Mouse (Mus musculus): ENCODE results near the gene Abca12. TPM values are rescaled to one million over a fixed set of nuclear protein-coding genes. Genes with fewer than 3 reads are reported as not detected.

Abca12 gene
- polyA plus RNA-seq, 1 experiment from 2014 or later, result not detected

GRCm38 (mm10) chr1:71306196-71306595, 108.5 kb downstream of the Abca12 start:
- Histone ChIP-seq H3K4me1 (peaks cover 10% of the 10 kb centered on the region), H3K36me3 (replicated peaks) (no peaks in the 10 kb centered on the region), H3K27ac (no peak overlapping the region), H3K9me3 (no peaks in the 10 kb centered on the region), H3K27me3 (ENCODE audit: poor library complexity, severe bottlenecking) (no peaks in the 10 kb centered on the region), H3K4me3 (no peak overlapping the region)
- DNase-seq (ENCODE audit: extremely low spot score, low spot score), result no peak
- WGBS, result 48% methylated on average over 3 of the region's 3 CpGs

DNA sequence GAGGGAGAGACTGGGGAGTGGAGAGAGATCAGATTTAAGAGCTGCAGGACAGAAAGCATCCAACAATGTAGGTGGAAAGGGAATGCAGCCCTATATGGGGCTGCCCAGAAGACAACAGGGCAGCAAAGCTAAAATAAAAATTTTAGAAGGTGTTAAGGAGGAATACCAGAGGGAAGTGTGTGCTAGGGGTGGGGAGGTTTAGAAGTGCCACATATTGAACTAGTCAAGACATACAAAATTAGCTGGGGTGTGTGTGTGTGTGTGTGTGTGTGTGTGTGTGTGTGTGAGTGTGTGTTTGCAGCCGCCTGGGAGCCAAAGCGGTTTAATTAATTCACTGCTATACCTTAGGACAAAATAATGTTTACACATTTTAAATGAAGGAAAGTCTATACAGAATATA, 110.1 kb downstream of the Abca12 start:
- Histone ChIP-seq H3K4me1 (peaks cover 10% of the 10 kb centered on the region), H3K9me3 (no peaks in the 10 kb centered on the region), H3K27me3 (ENCODE audit: poor library complexity, severe bottlenecking) (no peaks in the 10 kb centered on the region), H3K27ac (no peak overlapping the region), H3K36me3 (replicated peaks) (no peaks in the 10 kb centered on the region), H3K4me3 (no peak overlapping the region)
- DNase-seq (ENCODE audit: extremely low spot score, low spot score), result no peak
- 100% methylated on average over 2 of the region's 2 CpGs for WGBS

DNA sequence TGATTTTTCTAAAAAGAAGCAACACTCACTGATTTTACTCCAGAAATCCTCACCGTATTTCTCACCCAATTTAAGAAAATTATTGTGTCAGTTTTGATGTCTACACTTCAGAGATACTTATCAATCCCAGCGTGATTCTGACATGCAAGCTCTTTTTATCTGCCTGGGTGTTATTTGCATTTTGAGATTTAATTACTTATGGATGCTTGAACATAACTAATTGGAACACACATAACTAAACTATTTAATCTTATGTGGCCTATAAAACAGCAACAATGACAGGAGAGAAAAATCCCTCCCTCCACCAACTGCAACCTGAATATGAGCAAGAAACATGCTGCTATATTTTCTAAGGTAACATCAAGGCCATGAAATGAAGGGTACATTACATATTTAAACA, 117.7 kb downstream of the Abca12 start:
- H3K36me3 ChIP-seq (replicated peaks), result no peaks in the 10 kb centered on the region
- H3K4me1 ChIP-seq, result peaks cover 7% of the 10 kb centered on the region; the same call in 1 of the 2 replicates
- WGBS, result 70% methylated on average over 2 of the region's 2 CpGs
- H3K9me3 ChIP-seq, result no peaks in the 10 kb centered on the region
- no peak overlapping the region for H3K27ac ChIP-seq
- H3K27me3 ChIP-seq (ENCODE audit: poor library complexity, severe bottlenecking), result no peaks in the 10 kb centered on the region
- no peak overlapping the region for H3K4me3 ChIP-seq
- no peak for DNase-seq (ENCODE audit: extremely low spot score, low spot score)

DNA sequence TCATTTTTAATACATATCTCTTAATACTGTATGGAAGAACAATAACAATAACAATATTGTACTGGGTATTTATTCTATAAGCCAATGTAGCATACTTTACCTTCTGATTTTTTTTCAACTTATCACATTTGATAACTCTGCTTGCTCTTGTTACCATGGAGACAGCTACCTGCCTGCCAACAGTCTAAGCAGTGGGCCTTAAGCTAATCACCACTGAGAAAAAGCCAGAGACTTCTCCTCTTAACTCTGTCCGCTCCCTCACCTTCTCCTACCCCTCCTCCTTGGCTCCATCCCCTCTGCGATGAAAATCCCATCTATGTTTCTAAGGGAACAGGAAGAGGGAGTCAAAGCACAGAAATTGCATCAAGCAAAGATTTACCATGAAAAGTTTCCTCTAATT, 118.1 kb downstream of the Abca12 start:
- Histone ChIP-seq H3K4me1 (peaks cover 7% of the 10 kb centered on the region; the same call in 1 of the 2 replicates), H3K9me3 (no peaks in the 10 kb centered on the region), H3K27me3 (ENCODE audit: poor library complexity, severe bottlenecking) (no peaks in the 10 kb centered on the region), H3K27ac (no peak overlapping the region), H3K36me3 (replicated peaks) (no peaks in the 10 kb centered on the region), H3K4me3 (no peak overlapping the region)
- DNase-seq (ENCODE audit: extremely low spot score, low spot score), result no peak
- 71% methylated on average over 2 of the region's 2 CpGs for WGBS

GRCm38 (mm10) chr1:71291917-71292316, 122.8 kb downstream of the Abca12 start:
- H3K27me3 ChIP-seq (ENCODE audit: poor library complexity, severe bottlenecking), result no peaks in the 10 kb centered on the region
- no peak for DNase-seq (ENCODE audit: extremely low spot score, low spot score)
- H3K27ac ChIP-seq, result no peak overlapping the region
- H3K4me1 ChIP-seq, result peaks cover 4% of the 10 kb centered on the region; the same call in 1 of the 2 replicates
- WGBS, result 78% methylated on average over 3 of the region's 3 CpGs
- H3K36me3 ChIP-seq (replicated peaks), result no peaks in the 10 kb centered on the region
- no peaks in the 10 kb centered on the region for H3K9me3 ChIP-seq
- no peak overlapping the region for H3K4me3 ChIP-seq

GRCm38 (mm10) chr1:71289511-71289910, 125.2 kb downstream of the Abca12 start:
- no peaks in the 10 kb centered on the region for H3K27me3 ChIP-seq (ENCODE audit: poor library complexity, severe bottlenecking)
- H3K4me1 ChIP-seq, result no peaks in the 10 kb centered on the region; the same call in 1 of the 2 replicates
- DNase-seq (ENCODE audit: extremely low spot score, low spot score), result peak; percentile 57
- H3K9me3 ChIP-seq, result no peaks in the 10 kb centered on the region
- H3K27ac ChIP-seq, result no peak overlapping the region
- H3K4me3 ChIP-seq, result no peak overlapping the region
- WGBS, result 31% methylated on average over 5 of the region's 5 CpGs
- no peaks in the 10 kb centered on the region for H3K36me3 ChIP-seq (replicated peaks)

DNA sequence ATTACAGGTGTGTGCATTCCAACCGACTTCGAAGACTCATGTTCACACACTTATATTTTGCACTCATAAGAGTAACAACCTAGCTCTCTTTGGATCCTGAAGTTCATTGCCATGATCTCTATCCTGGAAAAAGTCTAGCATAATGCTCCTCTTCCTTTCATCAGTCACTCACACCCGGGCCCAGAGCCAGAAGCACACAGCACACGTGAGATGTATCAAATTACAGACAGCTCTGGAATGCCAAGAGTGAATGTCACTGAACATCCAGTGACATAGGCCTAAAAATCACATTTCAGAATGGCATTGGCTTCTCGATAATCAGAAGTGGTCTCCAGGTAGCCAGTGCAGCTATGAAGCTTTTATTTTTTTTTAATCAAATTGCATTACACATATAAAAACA, 137.8 kb downstream of the Abca12 start:
- Histone ChIP-seq H3K9me3 (no peaks in the 10 kb centered on the region), H3K4me3 (no peak overlapping the region), H3K4me1 (no peaks in the 10 kb centered on the region), H3K36me3 (replicated peaks) (no peaks in the 10 kb centered on the region), H3K27me3 (ENCODE audit: poor library complexity, severe bottlenecking) (no peaks in the 10 kb centered on the region), H3K27ac (no peak overlapping the region)
- 68% methylated on average over 5 of the region's 5 CpGs for WGBS
- no peak for DNase-seq (ENCODE audit: extremely low spot score, low spot score)

GRCm38 (mm10) chr1:71272550-71272949, 142.2 kb downstream of the Abca12 start:
- H3K27ac ChIP-seq, result no peak overlapping the region
- no peak overlapping the region for H3K4me3 ChIP-seq
- H3K9me3 ChIP-seq, result no peaks in the 10 kb centered on the region
- H3K36me3 ChIP-seq (replicated peaks), result no peaks in the 10 kb centered on the region
- DNase-seq (ENCODE audit: extremely low spot score, low spot score), result no peak
- WGBS, result 82% methylated on average over 7 of the region's 7 CpGs
- H3K4me1 ChIP-seq, result no peaks in the 10 kb centered on the region
- H3K27me3 ChIP-seq (ENCODE audit: poor library complexity, severe bottlenecking), result no peaks in the 10 kb centered on the region

DNA sequence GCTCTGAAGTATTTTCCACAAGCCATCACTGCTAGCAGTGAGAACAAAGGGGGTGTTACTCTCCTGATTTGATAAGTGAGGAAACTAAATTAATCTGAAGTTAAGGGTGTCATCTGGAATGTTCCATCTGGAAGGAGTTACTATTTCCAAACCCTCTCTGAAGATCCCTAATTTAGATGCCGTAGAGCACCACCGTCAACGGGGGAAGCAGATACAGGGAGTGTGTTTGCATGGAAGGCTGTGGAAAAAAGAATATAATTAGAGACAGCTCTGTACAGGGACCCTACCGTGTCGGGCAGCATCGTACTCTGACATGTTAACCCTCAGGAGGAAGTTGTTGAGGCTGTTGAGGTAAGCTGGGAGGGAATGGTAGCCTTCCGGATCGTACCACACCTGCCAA, 142.6 kb downstream of the Abca12 start:
- H3K4me1 ChIP-seq, result no peaks in the 10 kb centered on the region
- no peaks in the 10 kb centered on the region for H3K27me3 ChIP-seq (ENCODE audit: poor library complexity, severe bottlenecking)
- WGBS, result 86% methylated on average over 8 of the region's 8 CpGs
- H3K36me3 ChIP-seq (replicated peaks), result no peaks in the 10 kb centered on the region
- no peak for DNase-seq (ENCODE audit: extremely low spot score, low spot score)
- H3K27ac ChIP-seq, result no peak overlapping the region
- H3K9me3 ChIP-seq, result no peaks in the 10 kb centered on the region
- H3K4me3 ChIP-seq, result no peak overlapping the region

GRCm38 (mm10) chr1:71270083-71270482, 144.6 kb downstream of the Abca12 start:
- Histone ChIP-seq H3K9me3 (no peaks in the 10 kb centered on the region), H3K4me1 (no peaks in the 10 kb centered on the region), H3K27ac (no peak overlapping the region), H3K27me3 (ENCODE audit: poor library complexity, severe bottlenecking) (no peaks in the 10 kb centered on the region), H3K4me3 (no peak overlapping the region), H3K36me3 (replicated peaks) (no peaks in the 10 kb centered on the region)
- WGBS, result 95% methylated on average over 3 of the region's 3 CpGs
- DNase-seq (ENCODE audit: extremely low spot score, low spot score), result no peak

- no peak overlapping the region for H3K27ac ChIP-seq
- peaks cover 7% of the 10 kb centered on the region; the same call in 1 of the 2 replicates for H3K4me1 ChIP-seq
- H3K27me3 ChIP-seq (ENCODE audit: poor library complexity, severe bottlenecking), result no peaks in the 10 kb centered on the region
- no peaks in the 10 kb centered on the region for H3K36me3 ChIP-seq (replicated peaks)
- WGBS, result 94% methylated on average over 8 of the region's 8 CpGs
- H3K4me3 ChIP-seq, result no peak overlapping the region
- DNase-seq (ENCODE audit: extremely low spot score, low spot score), result no peak
- no peaks in the 10 kb centered on the region for H3K9me3 ChIP-seq
These were observed 148.1 kb downstream of the Abca12 start for GRCm38 (mm10) chr1:71266630-71267029.

GRCm38 (mm10) chr1:71263532-71263931, 151.2 kb downstream of the Abca12 start:
- Histone ChIP-seq H3K4me1 (peaks cover 7% of the 10 kb centered on the region; the same call in 1 of the 2 replicates), H3K9me3 (no peaks in the 10 kb centered on the region), H3K36me3 (replicated peaks) (no peaks in the 10 kb centered on the region), H3K4me3 (no peak overlapping the region), H3K27me3 (ENCODE audit: poor library complexity, severe bottlenecking) (no peaks in the 10 kb centered on the region), H3K27ac (no peak overlapping the region)
- 95% methylated on average over 7 of the region's 7 CpGs for WGBS
- no peak for DNase-seq (ENCODE audit: extremely low spot score, low spot score)

DNA sequence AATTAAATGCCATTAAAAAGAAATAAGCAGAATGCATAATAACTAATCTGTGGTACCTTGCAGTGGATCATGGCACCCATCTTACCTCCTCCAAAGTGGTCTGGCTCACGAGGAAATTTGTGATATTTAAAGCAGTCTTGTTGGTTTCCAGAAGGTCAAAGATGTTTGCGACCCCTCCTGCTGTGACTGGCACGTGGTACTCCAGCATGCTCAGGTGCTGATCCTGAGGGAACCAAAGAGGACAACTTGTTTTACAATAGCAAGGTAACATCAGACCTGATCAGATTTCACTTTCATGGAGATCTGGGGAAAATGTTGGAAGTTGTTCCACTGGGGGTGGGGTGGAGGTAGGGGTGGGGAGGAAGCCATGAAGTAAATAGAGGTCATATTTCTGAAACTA, 170.1 kb downstream of the Abca12 start:
- Histone ChIP-seq H3K4me3 (no peak overlapping the region), H3K4me1 (no peaks in the 10 kb centered on the region), H3K9me3 (no peaks in the 10 kb centered on the region), H3K27ac (no peak overlapping the region), H3K27me3 (ENCODE audit: poor library complexity, severe bottlenecking) (no peaks in the 10 kb centered on the region), H3K36me3 (replicated peaks) (no peaks in the 10 kb centered on the region)
- 60% methylated on average over 3 of the region's 3 CpGs for WGBS
- DNase-seq (ENCODE audit: extremely low spot score, low spot score), result no peak

GRCm38 (mm10) chr1:71241396-71241795, 173.3 kb downstream of the Abca12 start:
- Histone ChIP-seq H3K36me3 (replicated peaks) (no peaks in the 10 kb centered on the region), H3K4me1 (no peaks in the 10 kb centered on the region), H3K27ac (no peak overlapping the region), H3K27me3 (ENCODE audit: poor library complexity, severe bottlenecking) (no peaks in the 10 kb centered on the region), H3K4me3 (no peak overlapping the region), H3K9me3 (no peaks in the 10 kb centered on the region)
- 83% methylated on average over 1 of the region's 1 CpGs for WGBS
- no peak for DNase-seq (ENCODE audit: extremely low spot score, low spot score)
